Mouse (Mus musculus) forebrain, embryonic 11.5 days (tissue): ENCODE data around the gene Ppp3ca. TPM values are rescaled to one million over a fixed set of nuclear protein-coding genes. Genes with fewer than 3 reads are reported as not detected.

ENCODE experiments used
- ATAC-seq: fragments of 200-750 bp; cut with Nextera tagmentation; replicated peaks from 2 replicates; pipeline ENCODE4 v1.8.0; 2017; ENCODE audit warnings: moderate TSS enrichment; ENCODE audit not compliant: low FRiP score
- DNase-seq: peaks from one replicate; pipeline ENCODE4 v3.0.0-alpha.2; 2017; ENCODE audit warnings: low spot score
- H3K27ac ChIP-seq: fragments of 300-500 bp; sonication (generic); 2 replicates; pipeline ENCODE4 v1.5.1; 2014; ENCODE audit warnings: low read depth, low read length
- H3K27me3 ChIP-seq: fragments of 300-500 bp; sonication (generic); 2 replicates; pipeline ENCODE4 v1.6.1; 2014; ENCODE audit warnings: mild to moderate bottlenecking, low read length, mixed read lengths; ENCODE audit not compliant: control insufficient read depth, insufficient read depth
- H3K36me3 ChIP-seq: fragments of 300-500 bp; sonication (generic); 2 replicates; pipeline ENCODE4 v1.6.1; 2014; ENCODE audit warnings: mild to moderate bottlenecking, low read length, moderate library complexity, mixed read lengths; ENCODE audit not compliant: control insufficient read depth, insufficient read depth
- H3K4me1 ChIP-seq: fragments of 300-500 bp; sonication (generic); replicated peaks from 2 replicates; pipeline ENCODE4 v1.6.1; 2014; ENCODE audit warnings: low read length, mixed read lengths; ENCODE audit not compliant: control insufficient read depth, insufficient read depth
- H3K4me2 ChIP-seq: fragments of 300-500 bp; sonication (generic); 2 replicates; pipeline ENCODE4 v1.6.1; 2014; ENCODE audit warnings: low read depth, mild to moderate bottlenecking, low read length, moderate library complexity, mixed read lengths; ENCODE audit not compliant: severe bottlenecking
- H3K4me3 ChIP-seq: fragments of 300-500 bp; sonication (generic); 2 replicates; pipeline ENCODE4 v1.5.1; 2014; ENCODE audit warnings: low read depth, low read length
- H3K9ac ChIP-seq: fragments of 300-500 bp; sonication (generic); 2 replicates; pipeline ENCODE4 v1.6.1; 2014; ENCODE audit warnings: low read length
- H3K9me3 ChIP-seq: fragments of 300-500 bp; sonication (generic); 2 replicates; pipeline ENCODE4 v1.6.1; 2016; ENCODE audit warnings: low read length, mixed read lengths; ENCODE audit not compliant: control insufficient read depth
- WGBS: fragments of 180-500 bp; shearing (Covaris S2); extraction: QIAGEN DNeasy Blood & Tissue Kit; methylation state at CpG from one replicate; pipeline ENCODE4 v1.1.7; 2014; 5-methylcytosine and 5-hydroxymethylcytosine counted together
- polyA plus RNA-seq: library from polyadenylated mRNA; unstranded; fragments of >200 nt; fragmentation: Nextera tagmentation; extraction: Ambion mirVana; gene quantifications from 2 replicates; pipeline ENCODE4 v1.2.1, GENCODE M21; 2014

The Ppp3ca gene
- polyA plus RNA-seq, 1 experiment from 2014 or later: 59.0 TPM

DNA sequence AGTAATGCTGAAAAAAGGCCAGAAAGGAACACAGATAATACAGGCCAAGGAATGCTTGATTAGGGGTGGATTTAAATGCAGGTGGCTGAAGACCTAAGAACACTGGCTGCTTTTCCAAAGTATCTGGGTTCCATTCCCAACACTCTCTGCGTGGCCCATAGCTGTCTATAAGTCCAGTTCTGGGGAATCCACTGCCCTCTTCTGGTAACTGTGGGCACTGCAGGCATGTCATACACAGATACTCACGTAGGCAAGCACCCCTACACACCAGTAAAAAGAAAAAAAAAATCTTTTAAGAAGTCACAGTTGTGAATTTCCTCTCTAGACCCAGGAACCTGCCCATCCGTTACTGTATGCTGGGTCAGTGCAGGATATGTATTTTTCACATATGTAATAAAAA is 167.7 kb downstream of the Ppp3ca start:
- DNase-seq (peak; percentile 62), ATAC-seq (no peak)
- Histone ChIP-seq H3K27me3 (no peaks in the 10 kb centered on the region), H3K27ac (no peak overlapping the region), H3K9me3 (no peaks in the 10 kb centered on the region), H3K36me3 (no peaks in the 10 kb centered on the region), H3K4me2 (no peak overlapping the region), H3K4me1 (peaks cover 17% of the 10 kb centered on the region), H3K9ac (no peak overlapping the region), H3K4me3 (no peak overlapping the region)
- 92% methylated on average over 3 of the region's 3 CpGs for WGBS

DNA sequence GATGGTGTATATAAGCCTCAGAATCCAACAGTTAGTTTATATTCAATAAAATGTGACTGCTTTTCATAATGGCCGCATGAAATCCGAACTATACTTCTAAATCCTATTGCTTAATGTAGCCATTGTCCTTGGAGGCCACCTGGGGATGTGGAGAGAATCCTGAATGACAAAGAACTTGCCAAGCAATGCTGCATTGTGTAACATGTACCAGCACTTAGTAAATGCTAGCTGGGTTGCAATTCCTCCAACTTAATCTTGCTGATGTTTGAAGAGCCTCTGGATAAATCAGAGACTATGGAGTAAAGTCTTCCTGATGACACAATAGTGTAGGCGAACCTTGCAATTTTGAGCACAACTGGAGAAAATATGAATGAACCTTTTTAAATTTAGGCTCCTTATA is 171.4 kb downstream of the Ppp3ca start:
- no peak overlapping the region for H3K27ac ChIP-seq
- WGBS: 59% methylated on average over 3 of the region's 3 CpGs
- no peaks in the 10 kb centered on the region for H3K36me3 ChIP-seq
- H3K4me2 ChIP-seq: no peak overlapping the region
- H3K9ac ChIP-seq: no peak overlapping the region
- no peak overlapping the region for H3K4me3 ChIP-seq
- peaks cover 5% of the 10 kb centered on the region for H3K4me1 ChIP-seq
- no peaks in the 10 kb centered on the region for H3K27me3 ChIP-seq
- DNase-seq: no peak
- no peak for ATAC-seq
- no peaks in the 10 kb centered on the region for H3K9me3 ChIP-seq

DNA sequence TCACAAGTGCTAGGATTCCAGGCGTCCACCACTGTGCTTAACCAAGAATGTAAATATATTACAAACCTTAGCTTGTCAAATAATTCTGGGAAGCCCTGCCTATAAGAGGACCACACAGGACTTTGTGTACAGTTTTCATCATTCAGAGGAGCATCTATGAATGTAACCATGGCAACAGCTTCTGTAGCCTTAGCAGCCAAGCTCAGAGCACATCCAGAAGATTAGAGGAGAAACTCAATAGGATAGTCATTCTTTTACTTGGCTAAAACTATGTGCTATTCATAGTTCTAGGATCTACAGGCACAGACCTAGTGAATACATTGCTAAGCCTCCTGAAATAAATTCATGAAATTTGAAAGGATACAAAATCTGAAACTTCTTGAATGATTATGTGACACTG is 172.5 kb downstream of the Ppp3ca start:
- no peaks in the 10 kb centered on the region for H3K9me3 ChIP-seq
- H3K4me2 ChIP-seq: no peak overlapping the region
- ATAC-seq: peak; percentile 55
- H3K4me3 ChIP-seq: no peak overlapping the region
- 61% methylated on average over 1 of the region's 1 CpGs for WGBS
- no peaks in the 10 kb centered on the region for H3K36me3 ChIP-seq
- DNase-seq: no peak
- no peak overlapping the region for H3K27ac ChIP-seq
- no peaks in the 10 kb centered on the region for H3K27me3 ChIP-seq
- H3K4me1 ChIP-seq: no peaks in the 10 kb centered on the region; the same call in 1 of the 2 replicates
- no peak overlapping the region for H3K9ac ChIP-seq

GRCm38 (mm10) chr3:136843811-136844491 is 174.0 kb downstream of the Ppp3ca start:
- ATAC-seq (peak; percentile 50), DNase-seq (no peak)
- Histone ChIP-seq H3K36me3 (no peaks in the 10 kb centered on the region), H3K9me3 (no peaks in the 10 kb centered on the region), H3K4me2 (no peak overlapping the region), H3K27ac (no peak overlapping the region), H3K4me3 (no peak overlapping the region), H3K4me1 (no peaks in the 10 kb centered on the region; the same call in 1 of the 2 replicates), H3K9ac (no peak overlapping the region), H3K27me3 (no peaks in the 10 kb centered on the region)
- WGBS: 59% methylated on average over 7 of the region's 7 CpGs

- no peak overlapping the region for H3K4me3 ChIP-seq
- H3K9me3 ChIP-seq: no peaks in the 10 kb centered on the region
- WGBS: 79% methylated on average over 1 of the region's 1 CpGs
- H3K27ac ChIP-seq: no peak overlapping the region
- DNase-seq (no peak), ATAC-seq (no peak)
- H3K27me3 ChIP-seq: no peaks in the 10 kb centered on the region
- no peaks in the 10 kb centered on the region for H3K4me1 ChIP-seq
- H3K9ac ChIP-seq: no peak overlapping the region
- H3K36me3 ChIP-seq: no peaks in the 10 kb centered on the region
- H3K4me2 ChIP-seq: no peak overlapping the region
Observed at GRCm38 (mm10) chr3:136849035-136849434, 179.1 kb downstream of the Ppp3ca start.

DNA sequence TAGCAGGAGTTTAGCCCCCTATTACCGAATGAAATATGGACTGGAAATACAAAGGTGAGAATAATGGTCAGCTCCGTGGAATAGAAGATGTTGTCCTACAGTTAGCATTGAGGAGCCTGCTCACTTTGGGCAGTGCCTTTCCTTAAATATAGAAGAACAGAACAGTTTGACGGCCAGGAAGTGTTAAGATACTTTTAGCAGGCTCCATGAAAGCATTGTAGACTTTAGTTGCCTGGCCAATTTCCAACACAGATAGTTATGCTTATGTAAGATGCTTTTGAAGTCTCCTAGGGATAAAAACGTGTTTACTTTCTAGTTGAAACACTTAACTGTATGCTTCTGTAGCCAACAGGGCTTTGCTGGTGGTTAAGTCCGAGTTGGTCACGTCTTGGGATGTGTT is 183.0 kb downstream of the Ppp3ca start:
- no peak overlapping the region for H3K9ac ChIP-seq
- H3K36me3 ChIP-seq: no peaks in the 10 kb centered on the region
- no peak for DNase-seq
- no peak overlapping the region for H3K4me3 ChIP-seq
- H3K9me3 ChIP-seq: no peaks in the 10 kb centered on the region
- H3K4me2 ChIP-seq: no peak overlapping the region
- no peaks in the 10 kb centered on the region for H3K27me3 ChIP-seq
- 88% methylated on average over 6 of the region's 6 CpGs for WGBS
- no peak overlapping the region for H3K27ac ChIP-seq
- ATAC-seq: no peak
- H3K4me1 ChIP-seq: no peaks in the 10 kb centered on the region

GRCm38 (mm10) chr3:136853596-136853995 is 183.7 kb downstream of the Ppp3ca start:
- H3K4me1 ChIP-seq: no peaks in the 10 kb centered on the region
- no peak overlapping the region for H3K4me2 ChIP-seq
- H3K9ac ChIP-seq: no peak overlapping the region
- ATAC-seq: no peak
- WGBS: 94% methylated on average over 4 of the region's 4 CpGs
- H3K27me3 ChIP-seq: no peaks in the 10 kb centered on the region
- no peak for DNase-seq
- H3K27ac ChIP-seq: no peak overlapping the region
- H3K4me3 ChIP-seq: no peak overlapping the region
- no peaks in the 10 kb centered on the region for H3K36me3 ChIP-seq
- no peaks in the 10 kb centered on the region for H3K9me3 ChIP-seq

DNA sequence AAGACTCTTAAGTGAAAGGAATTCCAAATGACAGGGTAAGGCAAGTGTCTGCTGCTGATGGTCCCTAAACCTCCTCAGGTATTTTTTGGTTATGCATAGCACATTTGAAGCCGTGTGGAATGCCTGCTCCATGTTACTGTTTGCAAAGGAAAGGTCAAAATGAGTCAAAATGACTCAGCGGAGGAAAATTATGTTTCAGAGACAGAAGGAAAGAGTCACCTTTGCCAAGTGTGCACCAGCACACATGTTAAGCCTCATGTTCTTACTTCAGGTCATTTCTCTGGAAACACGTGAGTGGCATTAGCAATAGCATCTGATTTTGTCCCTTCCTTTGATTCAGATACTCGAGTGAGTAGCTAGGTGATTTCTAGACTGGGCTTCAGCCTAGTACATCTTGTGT is 186.1 kb downstream of the Ppp3ca start:
- no peaks in the 10 kb centered on the region for H3K4me1 ChIP-seq
- H3K4me3 ChIP-seq: no peak overlapping the region
- no peak overlapping the region for H3K4me2 ChIP-seq
- H3K36me3 ChIP-seq: no peaks in the 10 kb centered on the region
- H3K9me3 ChIP-seq: no peaks in the 10 kb centered on the region
- no peak overlapping the region for H3K9ac ChIP-seq
- DNase-seq (no peak), ATAC-seq (no peak)
- WGBS: 92% methylated on average over 4 of the region's 4 CpGs
- H3K27me3 ChIP-seq: no peaks in the 10 kb centered on the region
- H3K27ac ChIP-seq: no peak overlapping the region
